Mouse (Mus musculus) left cerebral cortex, postnatal 36 days (tissue): ENCODE data around the gene Il17d. TPM values are rescaled to one million over a fixed set of nuclear protein-coding genes. Genes with fewer than 3 reads are reported as not detected.

Experiments used
- DNase-seq, 2 experiments: peaks; one replicate each; pipeline ENCODE4 v3.0.0; 2021 to 2022; ENCODE audit warnings: low spot score in 2 of 2, mixed read lengths in 1 of 2
- intact Hi-C: fragments of 180-260 bp; cut with DNase I; formaldehyde crosslinking; loops from one replicate; pipeline ENCODE4 v1.15.1; 2025
- total RNA-seq, 2 experiments: library from RNA; stranded (reverse); gene quantifications; 2 replicates each; pipeline ENCODE4 v1.2.3; 2021

Il17d gene
- total RNA-seq, result 10 to 100 TPM; 15.0 to 17.1 TPM

DNA sequence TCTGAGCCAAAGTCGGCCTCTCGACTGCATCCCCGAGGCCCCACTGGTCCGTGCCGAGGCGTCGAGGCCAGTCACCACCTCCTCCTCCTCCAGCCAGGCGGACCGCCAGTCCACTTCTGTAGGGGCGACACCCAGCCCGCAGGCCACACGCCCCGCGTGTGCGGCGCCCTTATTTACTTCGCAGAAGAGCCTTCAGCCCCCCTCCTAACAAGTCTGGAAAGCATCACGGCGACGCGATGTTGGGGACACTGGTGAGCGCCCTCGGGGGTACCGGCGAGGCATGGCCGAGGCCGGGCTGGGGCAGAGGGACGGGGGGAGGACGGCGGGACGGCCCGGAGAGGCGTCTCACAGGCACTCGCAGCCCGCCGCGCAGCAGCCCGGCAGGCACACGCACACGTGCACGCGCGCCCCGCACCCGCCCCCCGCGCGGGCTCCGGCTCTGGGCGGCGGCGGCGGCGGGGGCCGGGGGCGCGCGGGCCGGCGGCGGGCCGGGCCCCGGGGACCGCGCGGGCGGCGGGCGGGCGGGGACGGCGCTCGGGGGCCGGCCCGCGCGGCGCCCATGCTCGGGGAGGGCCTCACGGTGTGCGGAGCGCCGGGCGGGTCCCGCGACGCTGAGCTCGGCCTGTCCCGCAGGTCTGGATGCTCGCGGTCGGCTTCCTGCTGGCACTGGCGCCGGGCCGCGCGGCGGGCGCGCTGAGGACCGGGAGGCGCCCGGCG, at the start of gene Il17d:
Gene Il17d (plus strand): TSS at position 107 of the 717 bp plus-strand sequence.
- intact Hi-C loops, result loop anchor here (5.0 kb wide), 1 partner anchor 47 kb away; the partner anchor contains the start of gene Eef1akmt1

DNA sequence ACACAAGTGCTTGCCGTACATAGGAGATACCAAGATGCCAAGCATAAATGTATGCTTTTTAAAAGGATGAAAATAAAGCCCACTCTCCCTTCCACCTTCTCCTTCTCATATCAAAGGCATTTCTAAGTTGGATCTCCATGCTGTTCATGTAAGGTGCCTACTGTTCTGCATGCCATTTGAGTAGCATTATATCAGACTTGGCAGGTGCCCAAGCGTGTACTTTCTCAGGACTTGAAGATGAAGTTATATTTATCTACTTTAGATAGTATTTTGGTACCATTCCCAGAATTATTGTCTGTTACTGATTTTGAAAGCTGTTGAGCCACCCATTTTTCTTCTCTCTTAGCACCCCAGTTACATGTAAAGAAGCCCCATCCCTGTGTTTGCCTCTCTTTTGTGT, 49.5 kb upstream of the Il17d start:
- intact Hi-C loops, result no loop called here
- DNase-seq, result peak; percentile 53 to 71

More for the DNA sequence above, at the start of gene Il17d:
- DNase-seq, result peak in 1 of 2 experiments; percentile 54

DNA sequence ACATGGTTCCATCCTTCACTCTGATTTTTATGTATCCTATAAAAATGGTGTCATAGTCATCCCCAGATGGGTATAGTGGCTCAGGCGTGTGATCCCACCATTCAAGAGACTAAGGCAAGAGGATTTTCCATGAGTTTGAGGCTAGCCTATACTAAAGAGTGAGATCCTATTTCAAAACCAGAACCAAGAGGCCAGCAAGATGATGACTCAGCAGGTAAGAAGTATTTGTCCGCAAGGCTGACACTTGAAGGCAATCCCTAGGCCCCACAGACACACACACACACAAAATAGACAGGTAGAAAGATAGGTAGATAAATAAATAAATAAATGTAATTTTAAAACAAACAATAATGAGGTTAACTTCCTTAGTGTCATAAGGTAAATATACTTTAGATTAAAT, 42.3 kb upstream of the Il17d start:
- DNase-seq, result no peak
- intact Hi-C loops, result no loop called here

DNA sequence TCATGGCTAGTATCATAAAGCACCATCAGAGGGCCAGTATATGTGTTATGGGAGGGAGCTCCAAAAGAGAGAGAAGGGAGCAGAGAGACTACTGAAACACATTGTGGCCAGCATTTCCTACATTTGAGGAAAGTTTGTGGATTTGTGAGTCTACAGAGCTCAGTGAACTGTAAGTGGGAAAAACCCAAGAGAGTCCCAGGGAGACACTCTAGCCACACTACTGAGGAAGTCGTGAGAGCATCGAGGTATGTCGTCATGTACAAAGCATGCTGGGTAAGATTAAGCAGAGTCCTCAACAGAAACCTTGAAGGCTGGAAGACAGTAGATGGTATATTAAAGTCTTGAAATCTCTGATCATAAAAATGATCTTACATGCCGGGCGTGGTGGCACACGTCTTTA, 40.4 kb upstream of the Il17d start:
- intact Hi-C loops, result no loop called here
- no peak for DNase-seq

DNA sequence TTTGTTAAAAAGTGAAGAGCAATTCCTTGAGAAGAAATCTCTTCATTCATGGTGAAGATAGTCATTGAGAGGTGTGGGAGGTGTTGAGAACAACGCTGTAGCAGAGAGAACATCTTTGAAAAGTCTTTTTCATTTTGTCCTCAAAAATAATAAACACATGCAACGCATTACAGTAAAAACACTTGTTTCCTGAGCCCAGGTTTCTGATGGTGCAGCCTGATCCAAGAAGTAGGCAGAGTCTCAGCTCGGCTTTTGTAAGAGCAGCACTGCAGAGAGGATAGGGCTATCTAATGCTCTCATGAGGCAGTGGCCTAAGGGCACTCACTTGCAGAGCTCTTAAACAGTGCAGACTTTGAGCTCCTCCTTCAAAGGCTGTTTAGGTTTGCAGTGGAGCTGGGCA, 34.9 kb upstream of the Il17d start:
- intact Hi-C loops, result no loop called here
- no peak for DNase-seq

DNA sequence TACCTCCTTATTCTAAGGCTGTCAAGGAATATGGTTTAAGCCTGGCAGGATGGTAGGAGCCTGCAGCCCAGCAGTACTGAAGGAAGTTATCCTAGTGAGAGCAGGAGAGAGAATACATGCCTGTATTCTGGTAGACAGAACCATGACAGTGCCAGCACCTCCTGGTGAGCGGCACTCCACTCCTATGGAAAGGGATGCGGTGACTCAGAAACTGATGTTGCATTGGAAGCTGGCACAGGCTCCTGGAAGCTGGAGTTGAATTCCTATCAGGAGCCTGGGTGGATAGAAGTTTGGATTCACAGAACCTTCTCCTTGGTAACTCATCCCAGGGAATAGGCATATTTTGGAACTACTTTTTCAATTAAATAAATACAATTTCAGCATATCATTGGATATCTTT, 30.7 kb upstream of the Il17d start:
- DNase-seq, result no peak
- intact Hi-C loops, result no loop called here

DNA sequence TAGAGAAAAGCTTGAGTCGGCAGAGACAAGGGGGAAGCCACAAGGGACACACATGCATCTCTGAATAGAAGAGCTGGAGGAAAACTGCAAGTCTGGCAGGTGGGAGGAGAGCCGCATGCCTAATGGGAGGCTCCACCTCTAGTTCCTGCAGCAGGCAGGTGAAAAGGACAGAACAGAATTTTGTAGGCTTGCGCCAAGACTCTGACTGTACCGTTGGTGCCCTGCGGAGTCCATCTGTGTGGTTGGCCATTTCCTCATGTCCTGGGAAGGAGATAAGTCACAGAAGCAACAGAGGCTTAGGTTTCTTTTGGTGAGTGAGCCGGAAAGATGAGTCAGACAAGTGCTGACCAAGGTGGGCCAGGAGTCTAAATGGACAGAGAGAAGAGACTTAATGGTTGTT, 20.8 kb upstream of the Il17d start:
- intact Hi-C loops, result no loop called here
- DNase-seq, result no peak

DNA sequence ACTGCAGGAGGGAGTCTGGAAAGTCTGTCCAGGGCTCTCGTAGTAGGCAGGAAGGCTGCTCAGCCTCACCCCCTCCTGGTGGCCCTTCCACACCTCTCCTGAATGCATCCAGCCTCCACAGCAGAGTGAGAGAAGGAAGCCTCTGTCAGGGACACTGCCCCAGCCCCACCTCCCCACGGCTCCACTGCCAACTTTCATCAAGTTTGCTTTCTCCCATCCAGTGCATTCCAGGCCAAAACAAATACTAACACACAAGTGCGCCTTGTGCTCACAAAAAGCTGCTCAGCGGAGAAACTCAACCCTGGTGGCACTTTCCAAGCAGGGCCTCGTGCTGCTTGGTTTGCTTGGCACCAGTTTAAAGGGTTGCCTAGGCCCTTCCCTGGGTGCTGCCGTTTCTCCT, 15.0 kb upstream of the Il17d start:
- intact Hi-C loops, result no loop called here
- DNase-seq, result no peak

DNA sequence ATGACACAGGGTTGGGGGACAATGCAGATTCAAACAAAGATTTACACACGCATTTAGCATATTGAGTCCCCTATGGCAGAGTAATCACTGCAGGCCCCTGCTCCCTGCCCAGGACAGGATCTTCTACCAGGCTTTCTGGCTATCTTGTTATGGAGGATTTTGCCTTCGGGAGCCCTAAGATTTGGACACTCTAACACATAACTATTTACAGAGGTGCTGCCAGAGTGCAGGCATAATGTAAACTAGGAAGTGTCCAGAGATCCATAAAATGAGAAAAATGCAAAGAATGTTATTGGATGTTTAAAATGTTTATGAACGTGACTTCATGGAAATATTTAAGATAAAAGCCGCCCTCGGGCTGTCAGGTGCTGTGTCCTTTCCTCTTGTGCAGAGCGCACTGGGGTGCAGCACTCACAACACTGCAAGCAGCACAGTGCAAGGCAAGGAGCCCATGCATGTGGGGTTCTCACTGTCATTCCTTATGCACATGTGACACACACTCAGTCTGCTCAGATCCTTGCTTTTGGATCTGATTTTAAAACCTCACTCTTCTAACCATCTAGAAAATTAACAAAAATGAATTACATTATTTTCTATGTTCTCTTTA, 9.3 kb upstream of the Il17d start:
- no peak for DNase-seq
- intact Hi-C loops, result no loop called here

DNA sequence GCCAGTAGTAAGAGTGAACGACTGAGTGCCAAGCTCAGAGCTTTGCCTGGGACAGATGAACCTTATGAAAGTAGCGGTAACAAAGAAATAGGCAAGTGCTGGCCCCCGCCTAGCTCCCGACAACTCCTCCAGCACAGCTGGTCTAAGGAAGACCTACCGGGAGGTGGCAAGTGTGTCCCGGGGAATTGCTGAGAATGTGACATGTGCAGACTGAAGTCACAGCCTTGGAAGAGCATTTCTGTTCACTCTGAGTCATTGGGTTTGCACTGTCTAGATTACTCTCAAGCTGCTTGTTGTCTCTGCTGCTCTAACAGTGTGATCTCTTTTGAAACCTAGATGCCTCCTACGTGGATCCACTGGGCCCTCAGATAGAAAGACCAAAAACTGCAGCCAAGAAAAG, 7.6 kb upstream of the Il17d start:
- intact Hi-C loops, result no loop called here
- peak in 1 of 2 experiments; percentile 68 for DNase-seq

DNA sequence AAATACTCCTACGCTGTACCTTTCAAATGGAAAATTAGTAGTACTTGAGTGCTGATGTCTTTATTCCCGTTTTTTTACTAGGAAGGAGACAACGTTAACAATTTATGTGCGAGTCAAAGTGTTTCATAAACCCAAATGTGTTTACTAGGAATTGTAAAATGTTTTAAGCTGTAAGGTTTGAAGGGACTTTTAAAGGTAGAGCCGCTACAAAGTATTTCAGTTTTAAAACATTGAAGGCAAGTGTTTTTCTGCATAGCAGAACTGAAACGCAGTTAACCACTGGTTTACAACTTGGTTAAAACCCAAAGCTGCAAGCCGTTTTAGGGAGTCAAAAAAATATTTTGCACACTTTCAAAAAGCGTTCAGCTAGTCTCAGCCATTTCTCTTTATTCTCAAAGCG, 815 bp upstream of the Il17d start:
- intact Hi-C loops, result no loop called here
- DNase-seq, result no peak

DNA sequence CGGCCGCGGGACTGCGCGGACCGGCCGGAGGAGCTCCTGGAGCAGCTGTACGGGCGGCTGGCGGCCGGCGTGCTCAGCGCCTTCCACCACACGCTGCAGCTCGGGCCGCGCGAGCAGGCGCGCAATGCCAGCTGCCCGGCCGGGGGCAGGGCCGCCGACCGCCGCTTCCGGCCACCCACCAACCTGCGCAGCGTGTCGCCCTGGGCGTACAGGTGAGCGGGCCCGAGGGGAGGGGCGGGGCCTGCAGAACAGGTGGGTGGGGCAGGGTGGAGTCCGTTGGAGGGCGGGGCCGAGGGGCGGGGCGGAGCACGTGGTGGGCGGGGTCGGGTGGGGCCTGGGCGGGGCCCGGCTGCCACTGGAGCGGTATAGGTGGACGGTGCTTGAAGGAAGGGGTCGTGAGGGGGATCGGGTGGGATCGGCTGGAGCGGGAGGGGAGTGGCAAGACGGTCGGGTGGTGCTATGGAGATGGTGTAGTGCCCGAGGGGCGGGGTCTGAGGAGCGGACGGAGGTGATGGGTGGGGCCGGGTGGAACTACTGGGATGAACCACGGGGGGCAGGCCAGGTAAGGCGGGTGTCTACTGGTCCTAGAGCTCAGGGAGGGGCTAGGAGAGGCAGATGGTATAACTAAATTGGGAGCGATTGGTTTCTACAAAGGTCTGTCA, 942 bp downstream of the Il17d start:
- DNase-seq, result peak; percentile 78 to 85
- intact Hi-C loops, result loop anchor here (5.0 kb wide), 1 partner anchor 47 kb away; the partner anchor contains the start of gene Eef1akmt1

DNA sequence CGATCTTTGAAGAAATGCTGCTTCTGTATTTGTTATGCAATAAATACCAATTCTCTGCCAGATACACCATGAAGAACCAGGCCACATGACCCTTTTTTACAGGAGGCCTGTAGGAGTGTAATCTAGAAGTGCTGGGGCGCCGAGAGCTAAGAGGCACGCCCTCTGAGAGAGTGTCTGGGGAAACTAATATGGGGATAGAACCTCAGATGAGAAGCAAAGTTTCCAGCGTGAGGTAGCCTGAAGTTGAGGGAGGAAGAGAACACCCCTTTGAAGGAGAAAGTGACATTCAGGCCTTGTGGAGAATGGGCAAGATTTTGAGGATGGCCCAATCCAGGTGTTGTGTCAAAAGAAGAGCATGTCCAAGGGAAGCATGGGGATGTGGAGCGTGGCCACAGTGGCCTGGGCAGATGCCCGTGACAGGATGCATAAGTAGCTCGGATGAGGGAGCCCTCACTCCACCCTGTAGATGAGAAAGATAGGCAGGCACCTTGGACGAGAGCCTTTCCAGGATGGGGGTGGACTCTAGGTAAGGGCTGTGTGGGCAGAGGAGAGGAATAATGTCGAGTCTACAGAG, 1.6 kb downstream of the Il17d start:
- DNase-seq, result no peak
- intact Hi-C loops, result loop anchor here (5.0 kb wide), 1 partner anchor 46 kb away; the partner anchor contains the start of gene Eef1akmt1

DNA sequence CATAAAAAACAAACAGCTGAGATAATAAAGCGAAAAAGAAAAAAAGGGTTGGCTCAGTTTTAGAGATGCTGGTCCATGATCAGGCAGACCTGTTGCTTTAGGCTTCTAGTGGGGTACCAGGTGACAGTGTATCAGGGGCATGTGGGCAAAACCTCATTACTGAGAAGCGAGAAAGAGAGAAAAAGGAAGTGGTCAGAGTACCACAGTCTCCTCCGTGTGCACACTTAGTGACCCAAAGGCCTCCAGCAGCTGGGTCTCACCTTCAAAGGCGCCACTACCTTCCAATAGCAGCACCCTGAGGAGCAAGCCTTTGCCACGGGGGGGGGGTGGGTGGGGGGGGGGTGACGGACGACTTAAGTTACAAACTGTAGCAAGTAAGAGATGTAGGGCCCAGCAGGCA, 2.5 kb downstream of the Il17d start:
- no peak for DNase-seq

DNA sequence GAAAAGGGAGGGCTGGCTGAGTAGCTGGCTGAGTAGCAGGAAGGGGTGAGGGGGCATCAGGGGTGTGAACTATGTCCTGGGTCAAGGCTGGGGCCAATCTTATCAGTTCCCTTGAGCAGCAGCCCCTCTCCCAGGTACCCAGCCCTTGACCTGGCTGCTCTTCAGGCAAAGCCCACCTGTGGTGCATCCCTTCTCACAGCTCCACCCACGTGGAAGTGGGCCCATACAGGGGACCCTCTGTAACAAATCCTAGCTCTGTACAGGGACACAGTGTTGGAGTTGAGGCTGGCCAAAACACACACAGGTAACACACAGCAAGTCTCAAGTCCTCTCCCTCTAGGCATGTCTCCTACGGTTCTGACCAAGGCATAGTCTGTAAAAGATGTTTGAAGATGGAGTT, 3.0 kb downstream of the Il17d start:
- intact Hi-C loops, result loop anchor here (5.0 kb wide), 1 partner anchor 45 kb away; the partner anchor contains the start of gene Eef1akmt1
- DNase-seq, result no peak

More for the DNA sequence above, 2.5 kb downstream of the Il17d start:
- intact Hi-C loops, result loop anchor here (5.0 kb wide), 1 partner anchor 45 kb away; the partner anchor contains the start of gene Eef1akmt1

DNA sequence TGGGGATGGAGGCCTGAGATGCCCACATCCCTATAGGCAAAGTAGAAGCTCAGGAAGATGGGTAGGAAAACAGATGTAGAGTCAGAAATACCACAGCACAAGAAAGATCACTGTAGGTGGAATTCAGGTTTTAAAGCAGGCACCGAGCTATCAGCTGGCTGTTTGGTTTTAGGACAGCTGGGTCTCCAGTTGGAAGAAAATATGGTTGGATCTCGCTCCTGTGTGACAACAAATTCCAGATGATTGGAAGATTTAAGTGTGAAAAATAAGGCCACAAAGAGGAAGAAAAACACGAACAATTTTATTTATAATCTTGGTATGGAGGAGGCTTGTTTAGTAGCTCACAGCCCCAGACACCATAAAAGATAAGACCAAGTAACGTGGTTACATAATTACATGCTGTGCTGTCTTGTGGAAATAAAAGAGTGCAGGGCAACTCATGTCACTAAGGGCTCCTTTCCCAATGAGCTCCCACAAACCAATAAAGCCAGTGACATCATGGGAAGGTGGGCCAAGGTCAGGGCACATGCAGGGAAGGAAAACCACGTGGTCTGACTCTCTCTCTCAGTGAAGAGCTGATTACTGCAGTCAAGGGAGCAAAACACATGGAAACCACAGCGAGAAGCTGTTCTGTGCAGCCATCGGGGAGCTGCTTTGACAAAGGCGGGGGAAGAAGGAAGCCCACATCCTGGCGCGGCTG, 4.7 kb downstream of the Il17d start:
- peak; percentile 77 to 82 for DNase-seq
- intact Hi-C loops, result loop anchor here (5.0 kb wide), 1 partner anchor 43 kb away; the partner anchor contains the start of gene Eef1akmt1

DNA sequence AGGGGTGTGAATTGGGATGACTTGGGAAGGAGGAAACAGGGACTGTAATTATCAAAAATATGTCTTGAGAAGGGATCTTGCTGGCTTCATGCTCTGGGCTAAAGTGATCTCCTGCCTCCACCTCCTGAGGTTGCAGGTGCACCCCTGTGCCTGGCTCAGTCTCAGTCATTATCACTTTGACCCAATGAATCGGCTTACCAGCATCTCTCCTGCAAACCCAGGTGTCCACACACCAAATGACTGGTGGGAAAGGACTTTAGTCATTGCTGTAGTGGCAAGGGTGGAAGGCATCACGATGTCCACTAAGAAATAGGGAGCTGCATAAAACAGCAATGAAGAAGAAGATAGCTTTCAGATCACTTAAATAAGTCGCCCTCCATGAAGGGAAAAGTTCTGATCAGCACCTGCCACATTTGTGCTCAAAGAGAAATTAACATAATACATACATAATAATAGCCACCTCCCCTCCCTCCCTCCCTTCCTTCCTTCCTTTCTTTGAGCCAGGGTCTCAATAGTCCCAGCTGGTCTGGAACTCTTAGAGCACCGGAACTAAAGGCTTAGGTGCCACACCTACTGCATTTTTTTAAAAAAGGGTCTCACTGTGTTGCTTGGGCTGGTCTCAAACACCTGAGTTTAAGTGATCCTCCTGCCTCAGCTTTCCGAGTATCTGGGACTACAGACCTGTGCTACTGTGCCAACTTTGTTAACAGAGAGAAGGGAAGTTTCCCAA, 5.4 kb downstream of the Il17d start:
- intact Hi-C loops, result loop anchor here (5.0 kb wide), 2 partner anchors 42 to 87 kb away; partner anchors contain the start of gene Eef1akmt1
- DNase-seq, result no peak

DNA sequence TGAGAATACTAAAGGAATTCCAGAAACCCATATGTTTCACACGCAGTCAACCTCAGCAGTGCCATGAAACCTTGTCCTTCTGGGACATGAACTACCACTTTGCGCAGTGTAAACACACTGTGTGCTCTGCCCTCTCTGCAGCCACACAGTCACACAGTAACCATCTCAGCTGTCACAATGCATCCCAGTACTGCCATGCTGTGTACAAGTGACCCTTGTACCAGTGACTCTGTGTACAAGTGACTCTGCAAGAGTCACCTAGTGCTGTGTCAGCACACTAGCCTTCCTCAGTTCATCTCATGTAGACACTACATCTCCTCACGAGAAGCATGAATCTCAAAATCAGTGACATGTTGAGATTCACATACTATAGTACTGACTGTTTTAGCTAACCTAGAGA, 8.0 kb downstream of the Il17d start:
- intact Hi-C loops, result loop anchor here (5.0 kb wide), 1 partner anchor 85 kb away; no protein-coding TSS in a partner anchor
- no peak for DNase-seq

DNA sequence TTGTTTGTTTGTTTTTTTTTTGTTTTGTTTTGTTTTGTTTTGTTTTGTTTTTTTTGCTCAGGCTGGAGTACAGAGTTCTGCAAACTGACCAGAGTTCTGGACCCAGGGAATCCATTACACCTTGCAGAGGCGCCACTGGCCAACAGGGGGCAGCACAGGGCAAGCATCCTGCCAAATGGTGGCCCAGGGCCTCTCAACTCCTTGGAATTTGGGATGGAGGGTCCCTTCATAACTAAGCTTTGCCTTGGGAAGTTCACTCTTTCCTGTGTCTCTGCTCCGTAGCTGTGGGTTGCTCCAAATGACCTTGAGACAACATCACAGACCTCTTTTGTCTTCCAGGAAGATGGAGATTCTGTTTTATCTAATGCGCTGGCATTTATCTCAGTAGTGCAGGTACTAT, 8.6 kb downstream of the Il17d start:
- intact Hi-C loops, result loop anchor here (5.0 kb wide), 1 partner anchor 84 kb away; no protein-coding TSS in a partner anchor
- DNase-seq, result no peak
